Mouse (Mus musculus) activated CD4-positive, CD25-positive, alpha-beta regulatory T cell, adult 4 months (primary cell): ENCODE data around the gene Adgrg5. TPM values are rescaled to one million over a fixed set of nuclear protein-coding genes. Genes with fewer than 3 reads are reported as not detected.

Source experiments
- ATAC-seq: one replicate; pipeline ENCODE4 v1.8.0; 2017
- polyA plus RNA-seq, 2 experiments: library from polyadenylated mRNA; unstranded; fragments of 100-300 nt; shearing (Covaris generic); gene quantifications; one replicate each; pipeline ENCODE4 v1.2.1; 2017

Adgrg5 gene
- 1 to 10 TPM; 1.3 to 1.4 TPM for polyA plus RNA-seq

DNA sequence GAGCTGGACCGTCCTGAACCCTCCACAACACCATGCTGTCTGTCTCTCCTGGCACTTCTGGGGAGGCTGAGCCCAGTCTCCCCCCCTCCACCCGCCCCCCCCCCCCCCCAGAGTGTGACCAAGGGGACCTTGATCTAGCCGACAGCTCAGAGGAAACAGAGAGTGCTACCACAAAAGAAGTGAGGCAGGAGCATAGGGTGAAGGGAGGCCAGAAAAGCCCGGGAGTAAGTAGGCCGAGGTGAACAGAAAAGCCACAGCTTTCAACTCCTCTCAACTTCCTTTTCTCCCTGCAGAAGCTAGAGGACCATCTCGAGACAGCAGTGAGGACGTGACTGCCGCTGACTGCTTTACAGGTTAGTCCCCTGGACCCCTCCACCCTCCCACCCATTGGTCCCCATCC is at the start of gene Adgrg5:
Adgrg5 (plus strand) TSS at position 290 of the 400 bp plus-strand sequence.
- no peak for ATAC-seq

DNA sequence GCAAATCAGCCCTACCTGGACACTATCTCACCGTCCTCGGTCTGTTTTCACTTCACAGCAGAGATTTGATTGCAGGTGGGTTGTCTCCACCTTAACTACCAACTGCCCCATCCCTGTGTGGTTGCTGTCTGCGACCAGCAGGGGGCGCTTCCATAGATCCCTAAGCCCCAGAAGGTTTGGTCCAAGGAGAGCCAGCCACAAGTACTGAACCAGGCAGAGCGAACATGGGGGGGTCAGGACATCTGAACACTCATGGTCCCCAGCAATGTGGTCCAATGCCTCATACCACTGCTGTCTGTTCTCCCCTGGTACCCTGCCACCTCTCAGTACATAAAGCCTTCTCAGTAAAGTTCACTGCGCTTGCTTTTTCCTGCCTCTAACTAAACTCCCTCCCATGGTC is 49.1 kb upstream of the Adgrg5 start:
- ATAC-seq = peak; percentile 41

DNA sequence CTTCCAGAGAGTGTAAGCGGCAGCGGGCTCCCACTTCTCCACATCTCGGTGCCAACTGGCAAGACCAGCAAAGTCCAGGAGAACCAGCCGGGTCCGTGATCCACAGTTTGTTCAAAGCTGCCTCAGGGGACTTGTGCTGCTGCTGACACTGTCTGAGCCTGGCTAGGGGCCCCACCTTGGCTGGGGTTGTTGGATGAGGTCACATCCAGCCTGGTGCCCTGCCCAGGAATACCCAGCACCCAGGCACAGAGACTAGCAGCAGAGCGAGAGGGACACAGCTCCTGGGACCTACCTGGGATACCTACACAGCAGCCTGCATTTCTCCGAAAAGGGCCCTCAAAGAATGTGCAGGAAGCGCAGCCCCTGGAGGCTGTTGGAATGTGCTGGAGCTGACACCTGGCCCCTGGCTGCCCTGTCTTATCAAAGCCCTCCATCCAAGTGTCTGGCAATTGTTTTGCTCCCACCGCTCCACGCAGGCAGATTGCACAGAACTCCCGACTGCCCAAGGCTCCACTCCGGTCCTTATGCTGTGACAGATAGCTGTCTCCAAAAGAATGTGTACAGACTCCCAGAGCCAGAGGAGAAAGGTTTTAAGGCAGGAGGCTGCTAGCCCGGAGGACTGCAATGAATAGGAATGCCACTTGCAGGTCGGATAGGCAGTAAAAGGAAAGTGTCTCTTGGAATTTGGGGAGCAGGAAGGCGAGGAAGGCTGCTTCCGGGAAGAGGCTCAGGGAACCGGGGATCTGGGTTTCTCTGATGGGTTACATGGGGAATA is 48.2 kb upstream of the Adgrg5 start:
- ATAC-seq = no peak

DNA sequence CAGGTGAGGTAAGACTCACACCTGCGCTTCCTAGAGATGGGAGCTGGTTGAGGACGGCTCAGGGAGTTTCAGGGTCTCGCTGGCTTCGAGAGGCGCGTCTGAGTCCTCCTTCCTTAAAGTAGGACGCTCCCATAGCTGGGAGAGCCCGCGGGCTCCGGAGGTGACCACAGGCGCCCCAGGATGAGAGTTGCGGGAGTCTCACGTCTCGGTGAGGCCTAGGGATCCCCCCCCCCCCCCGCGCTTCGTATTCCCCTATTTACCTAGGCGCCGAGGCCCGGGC is 47.7 kb upstream of the Adgrg5 start:
- no peak for ATAC-seq

DNA sequence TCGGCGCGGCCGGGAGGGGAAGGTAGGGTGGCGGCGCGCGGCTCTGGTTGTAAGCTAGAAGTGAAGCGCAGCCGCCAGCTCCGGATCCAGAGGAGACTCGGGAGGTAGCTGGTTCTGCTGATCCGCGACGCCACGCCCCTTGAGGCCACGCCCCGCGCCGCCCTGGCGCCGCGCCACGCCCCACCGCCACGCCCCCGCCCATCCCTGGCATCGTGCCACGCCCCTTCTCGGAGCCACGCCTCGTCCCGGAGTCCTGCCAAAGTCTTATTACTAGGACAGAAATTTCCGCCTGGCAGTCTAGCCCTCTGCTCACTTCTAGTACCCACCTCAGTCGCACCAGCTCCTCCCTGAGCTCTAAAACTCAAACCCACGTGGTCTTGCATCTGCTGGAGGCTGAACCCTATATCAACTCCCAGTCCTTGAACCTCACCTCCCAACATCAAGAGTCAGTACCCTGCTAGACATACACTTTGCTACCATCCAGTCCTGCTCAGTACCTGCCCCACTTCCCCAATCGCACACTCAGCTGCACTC is 47.2 kb upstream of the Adgrg5 start, which contains the start of gene Dok4:
Dok4 (minus strand) TSS at position 134 of the 534 bp plus-strand sequence.
- peak; percentile 75 for ATAC-seq

DNA sequence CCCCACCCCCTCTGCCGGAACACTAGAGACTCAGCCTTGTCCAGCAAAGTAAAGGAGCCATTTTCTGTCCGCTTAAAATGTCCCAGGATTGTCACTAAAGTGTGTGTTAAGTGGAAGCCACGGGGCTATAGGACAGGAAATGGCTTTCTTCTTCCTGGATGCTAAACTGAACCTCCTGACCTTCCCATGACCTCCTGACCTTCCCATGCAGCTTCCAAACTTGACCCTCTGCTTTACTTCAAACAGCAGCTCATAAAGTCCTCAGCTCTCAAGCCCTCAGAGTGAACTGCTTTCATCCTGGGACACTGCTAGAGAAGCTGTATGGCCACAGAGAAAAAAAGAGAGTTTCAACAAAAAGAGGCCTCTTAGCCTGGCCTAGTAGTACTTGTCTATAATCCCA is 46.7 kb upstream of the Adgrg5 start:
- no peak for ATAC-seq

DNA sequence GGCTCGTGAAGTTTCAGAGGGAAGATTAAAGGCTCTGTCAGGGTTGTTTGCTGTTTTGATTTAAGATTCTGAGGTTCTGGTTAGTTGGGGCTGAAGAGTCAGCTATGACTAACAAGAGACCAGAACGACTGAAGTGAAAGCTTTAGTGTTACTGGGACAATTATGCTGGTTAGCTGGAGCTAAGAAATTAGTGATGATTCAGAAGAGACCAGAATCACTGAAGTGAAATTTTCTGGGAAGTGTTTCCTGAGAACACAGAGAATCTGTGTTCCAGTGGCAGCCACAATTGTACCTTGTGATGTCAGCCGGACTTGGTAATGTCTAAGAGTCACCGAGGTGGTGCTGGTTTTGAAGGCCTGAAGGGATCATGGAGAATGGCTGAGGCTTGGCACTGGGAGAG is 42.8 kb upstream of the Adgrg5 start:
- ATAC-seq = no peak

DNA sequence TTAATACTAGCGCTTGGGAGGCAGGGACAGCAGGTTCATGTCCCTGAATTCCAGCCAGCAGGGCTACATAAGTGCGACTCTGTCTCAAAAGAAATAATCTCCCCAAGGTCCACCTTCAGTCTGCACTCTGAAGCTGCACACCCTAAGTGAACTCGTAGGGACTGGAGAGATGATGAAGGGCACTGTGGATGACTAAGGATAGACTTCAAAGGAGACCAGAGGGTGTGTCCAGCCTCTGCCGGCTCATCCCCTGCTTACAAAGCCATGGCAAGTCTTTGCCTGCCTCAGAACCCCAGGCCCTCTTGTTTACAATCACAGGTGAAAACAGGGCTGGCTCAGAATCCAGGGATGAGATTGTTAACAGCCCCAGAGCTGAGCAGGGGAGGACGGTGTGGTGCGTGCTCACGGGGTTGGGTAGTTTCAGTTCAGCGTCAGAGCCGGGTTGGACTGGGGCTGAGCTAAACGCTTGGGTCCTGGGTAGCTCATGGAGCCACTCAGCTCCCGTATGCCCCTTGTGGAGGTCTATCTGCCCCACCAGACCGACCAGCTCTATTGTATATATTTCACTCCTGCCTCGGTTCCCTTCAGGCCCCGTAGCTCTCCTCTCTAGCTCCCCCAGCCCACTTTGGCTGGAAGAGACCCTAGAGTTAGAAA is 35.0 kb upstream of the Adgrg5 start:
- no peak for ATAC-seq

DNA sequence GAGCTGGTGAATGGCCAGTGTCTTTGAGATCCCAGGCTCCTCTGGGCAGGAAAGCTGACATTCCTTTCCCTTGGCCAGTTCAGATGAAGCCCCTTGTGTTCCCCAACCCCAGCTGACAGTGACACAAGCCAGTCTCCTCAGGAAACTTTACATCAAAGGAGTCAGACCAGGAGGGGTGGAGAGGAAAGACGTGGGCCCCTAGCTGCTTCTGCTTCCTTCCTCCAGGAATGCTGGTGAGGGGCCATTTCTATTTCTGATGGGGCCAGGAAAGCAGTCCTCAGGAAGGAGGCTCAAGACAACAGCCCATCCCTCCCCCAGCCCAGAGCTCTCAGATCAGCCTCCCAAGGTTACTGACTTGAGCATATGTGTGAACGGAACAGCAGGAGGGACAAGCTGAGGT is 30.6 kb upstream of the Adgrg5 start:
- ATAC-seq = no peak

DNA sequence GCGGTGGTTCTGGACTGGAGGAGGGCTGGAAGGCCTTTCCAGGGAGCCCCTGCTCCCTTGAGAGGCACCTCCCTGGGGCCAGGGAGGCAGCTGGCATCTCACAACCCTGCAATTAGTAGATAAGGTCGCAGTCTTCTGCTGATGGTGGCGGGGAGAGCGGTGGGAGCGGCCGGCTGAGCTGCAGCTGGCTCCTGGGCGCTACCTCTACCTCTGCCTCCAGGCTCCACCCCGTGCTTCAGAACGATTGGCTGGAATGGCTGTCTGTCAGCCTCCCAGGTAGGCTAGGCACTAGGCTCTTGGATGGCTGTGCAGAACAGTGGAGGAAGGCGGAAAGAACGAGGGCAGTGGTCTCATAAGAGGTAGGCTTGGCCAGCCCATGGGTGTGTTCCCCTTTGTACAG is 24.2 kb upstream of the Adgrg5 start:
- ATAC-seq = no peak

DNA sequence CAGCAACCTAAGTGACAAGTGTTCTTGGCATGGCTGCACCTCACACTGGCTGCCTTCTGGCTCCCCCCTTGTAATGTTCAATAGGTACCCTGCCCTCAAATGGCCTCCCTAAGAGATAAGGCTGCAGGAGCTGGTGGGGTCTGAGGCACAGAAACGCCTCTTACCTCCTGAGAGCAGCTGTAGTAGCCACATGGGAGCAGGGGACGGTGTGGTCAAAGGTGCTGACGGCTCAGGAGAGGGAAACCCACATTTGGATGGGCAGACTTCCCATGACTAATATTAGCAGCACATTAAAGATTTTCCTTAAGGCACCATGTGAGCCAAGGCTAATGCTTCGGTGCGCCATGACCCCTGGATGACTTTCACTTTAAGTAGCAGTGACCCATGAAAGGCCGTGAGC is 22.9 kb upstream of the Adgrg5 start:
- ATAC-seq = no peak

DNA sequence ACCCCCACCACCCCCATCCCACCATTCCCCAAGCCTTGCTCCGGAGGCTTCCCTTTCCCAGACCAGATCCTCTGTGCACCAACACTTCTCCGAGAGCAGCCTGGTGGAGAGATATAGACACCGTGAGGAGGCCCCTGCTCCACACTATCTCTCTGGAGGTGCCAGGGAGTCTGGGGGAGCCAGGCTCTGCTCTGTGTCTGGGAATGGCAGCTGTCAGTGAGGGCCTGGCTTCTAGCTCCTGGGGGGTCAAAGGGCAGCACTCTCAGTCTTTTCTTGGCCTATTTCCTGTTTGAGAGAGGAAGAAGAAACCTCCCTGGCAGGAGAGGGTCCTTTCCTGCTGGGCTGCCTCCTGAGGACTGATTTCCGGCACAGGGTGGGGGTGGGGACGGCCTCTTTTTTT is 22.5 kb upstream of the Adgrg5 start:
- no peak for ATAC-seq

DNA sequence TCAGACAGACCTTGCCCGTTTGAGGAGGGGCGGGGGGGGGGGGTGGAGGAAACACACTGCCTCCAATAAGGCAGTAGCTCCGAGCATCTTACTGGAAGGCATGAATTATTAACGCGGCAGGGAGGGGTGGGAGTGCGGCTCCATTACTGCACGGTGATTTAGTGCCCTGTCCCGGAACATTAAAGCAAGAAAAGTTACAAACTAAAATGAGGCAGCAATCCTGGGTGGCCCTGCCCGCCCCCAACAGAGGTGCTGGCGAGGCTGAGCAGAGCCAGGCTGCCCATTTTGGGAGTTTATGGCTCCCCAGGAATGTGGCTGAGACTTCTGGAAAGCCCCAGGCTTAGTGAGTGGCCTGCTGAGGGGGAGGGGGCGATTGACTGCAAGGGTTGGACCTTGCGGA is 19.8 kb upstream of the Adgrg5 start:
- no peak for ATAC-seq

DNA sequence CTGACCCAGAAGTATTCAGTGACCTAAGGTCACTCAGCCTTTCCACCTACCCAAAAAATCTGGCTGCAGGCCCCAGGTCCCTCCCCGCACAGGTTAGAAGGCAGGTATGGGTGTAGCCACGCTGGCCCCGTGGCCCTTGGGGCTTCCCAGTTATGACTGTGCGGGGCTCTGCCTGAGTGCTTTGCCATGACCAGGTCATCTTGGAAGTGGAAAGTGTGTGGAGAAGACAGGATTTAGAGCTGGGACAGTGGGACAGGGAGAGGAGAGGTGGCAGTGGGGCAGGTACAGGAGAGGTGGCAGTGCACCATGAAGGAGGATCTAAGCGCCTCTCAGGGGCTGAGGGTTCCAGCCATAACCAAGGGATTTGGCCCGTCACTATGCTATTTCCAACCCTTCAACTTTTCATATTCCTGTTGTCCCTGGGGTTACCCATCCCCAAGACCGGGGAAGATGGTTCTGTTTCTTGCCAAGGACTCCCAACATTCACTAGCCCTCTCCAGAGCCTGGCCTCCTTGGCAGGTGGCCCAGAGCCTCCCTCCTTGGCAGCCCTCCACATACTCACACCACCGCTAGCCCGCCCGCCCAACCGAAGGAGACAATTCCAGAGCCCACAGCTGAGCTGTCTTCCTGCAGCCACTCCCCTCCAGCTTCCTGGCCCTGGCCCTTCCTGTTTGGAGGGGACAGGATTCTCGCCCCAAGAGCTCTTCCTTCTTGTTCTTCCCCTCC is 18.9 kb upstream of the Adgrg5 start:
- no peak for ATAC-seq

DNA sequence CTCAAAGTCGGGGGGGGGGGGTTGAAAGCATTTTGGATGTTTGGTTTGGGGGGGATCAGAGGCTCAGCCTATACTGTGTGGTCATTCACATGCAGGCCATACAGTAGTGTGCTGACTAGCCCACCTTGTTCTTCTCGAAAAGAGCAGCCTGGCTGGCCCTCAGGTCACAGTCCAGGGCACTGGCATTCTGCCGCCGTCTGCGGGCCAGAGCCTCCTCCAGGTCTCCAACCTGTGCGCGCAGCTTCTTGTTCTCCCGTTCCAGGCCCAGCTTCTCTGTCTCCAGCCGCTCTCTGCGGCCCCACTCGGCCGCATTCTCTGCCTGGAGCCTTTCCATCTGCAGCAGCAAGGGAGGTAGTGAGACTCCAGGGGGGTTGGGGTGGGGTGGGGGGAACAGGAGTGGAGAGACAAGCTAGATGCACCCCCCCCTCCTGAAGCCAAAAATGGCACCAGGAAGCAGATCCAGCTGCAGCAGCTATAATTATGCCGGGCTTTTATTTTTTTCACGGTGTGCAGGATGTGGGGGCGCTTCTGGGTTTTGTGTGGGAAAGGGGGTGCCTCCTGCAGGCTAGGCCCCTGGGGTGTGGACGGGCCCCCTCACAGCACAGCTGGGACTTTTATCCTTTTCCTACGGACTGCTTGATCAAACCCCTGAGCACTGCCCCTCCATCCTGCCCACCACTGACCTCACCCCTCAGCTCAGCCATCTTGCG is 15.7 kb upstream of the Adgrg5 start:
- no peak for ATAC-seq

DNA sequence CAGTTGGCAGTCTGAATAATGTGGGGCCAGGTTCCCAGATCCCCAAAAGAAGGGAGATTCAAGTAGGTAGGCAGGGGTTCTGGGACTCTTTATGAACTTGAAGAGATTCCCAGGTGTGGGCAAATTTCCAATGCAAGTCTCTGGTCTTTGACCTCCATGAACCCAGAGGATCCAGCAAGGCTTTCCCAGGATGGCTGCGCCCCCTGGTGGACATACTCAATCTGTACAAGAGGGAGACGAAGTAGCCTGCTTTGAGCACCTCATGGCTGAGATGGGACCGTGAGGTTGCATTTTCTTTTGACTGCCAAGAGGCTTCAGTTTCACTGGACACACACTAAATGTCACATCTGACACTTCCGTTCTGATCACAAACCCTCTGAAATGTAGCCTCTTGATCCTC is 14.6 kb upstream of the Adgrg5 start:
- peak; percentile 78 for ATAC-seq

DNA sequence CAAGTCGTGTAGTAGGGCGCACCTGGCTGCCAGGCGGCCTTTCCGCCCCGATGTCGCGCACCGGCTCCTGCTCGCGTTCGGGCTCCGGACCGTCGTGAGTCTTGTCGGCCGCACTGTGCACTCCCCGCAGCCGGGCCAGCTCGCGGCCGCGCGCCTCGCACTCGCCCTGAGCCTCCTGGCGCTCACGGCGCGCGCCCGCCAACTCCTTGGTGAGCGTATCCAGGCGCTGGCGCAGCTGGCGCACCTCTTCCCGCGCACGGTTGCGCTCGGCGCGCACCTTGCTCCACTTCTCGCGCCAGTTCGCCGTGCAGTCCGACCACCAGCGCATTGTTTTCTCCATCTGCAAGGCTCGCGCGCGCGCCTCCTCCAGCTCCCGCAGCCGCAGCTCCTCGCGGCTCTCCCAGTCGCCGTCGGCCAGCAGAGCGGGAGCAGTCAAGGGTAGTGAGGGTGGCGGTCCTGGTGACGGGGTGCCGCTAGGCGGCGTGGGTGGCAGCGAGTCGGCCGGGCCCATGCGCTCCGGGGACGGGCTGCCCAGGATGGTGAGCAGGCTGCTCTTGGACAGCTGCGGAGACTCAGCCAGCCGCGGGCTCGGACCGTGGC is 10.3 kb upstream of the Adgrg5 start:
- ATAC-seq = no peak

DNA sequence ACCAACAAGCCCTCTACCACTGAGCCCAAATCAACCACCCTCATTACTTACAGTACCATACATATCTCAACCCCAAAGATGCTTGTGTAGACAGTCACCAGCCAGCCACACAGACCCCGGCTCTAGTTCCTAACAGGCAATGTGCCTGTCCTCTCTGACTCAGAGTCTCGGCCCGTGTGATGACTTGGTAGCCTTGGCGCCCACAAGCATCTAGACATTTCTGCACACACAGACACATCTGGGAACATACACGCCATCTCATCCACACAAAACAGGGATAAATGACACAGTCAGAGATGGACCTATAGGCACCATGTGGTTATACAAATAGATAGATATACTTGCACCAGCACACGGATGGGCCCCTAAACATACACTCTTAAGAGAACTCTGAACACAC is 9.2 kb upstream of the Adgrg5 start:
- ATAC-seq = no peak

DNA sequence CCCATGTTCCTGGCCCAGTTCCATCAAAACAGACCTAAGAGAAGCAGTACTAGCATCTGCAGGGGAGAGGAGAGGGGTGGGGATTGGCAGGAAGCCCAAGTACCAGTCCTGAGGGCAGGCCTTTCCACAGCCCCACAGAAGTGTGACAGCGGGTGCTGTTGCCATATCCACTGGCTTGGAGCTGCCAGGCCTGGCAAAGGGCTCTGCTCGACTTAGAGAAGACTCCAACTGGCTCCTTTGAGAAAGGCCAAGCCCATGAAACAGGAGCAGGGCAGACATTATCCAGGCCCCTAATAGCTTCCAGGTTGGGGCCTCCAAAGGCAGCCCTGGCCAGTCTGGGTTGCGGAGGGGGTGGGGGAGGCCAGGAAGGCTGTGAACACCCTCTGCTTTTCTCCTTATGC is 8.8 kb upstream of the Adgrg5 start:
- ATAC-seq = no peak

DNA sequence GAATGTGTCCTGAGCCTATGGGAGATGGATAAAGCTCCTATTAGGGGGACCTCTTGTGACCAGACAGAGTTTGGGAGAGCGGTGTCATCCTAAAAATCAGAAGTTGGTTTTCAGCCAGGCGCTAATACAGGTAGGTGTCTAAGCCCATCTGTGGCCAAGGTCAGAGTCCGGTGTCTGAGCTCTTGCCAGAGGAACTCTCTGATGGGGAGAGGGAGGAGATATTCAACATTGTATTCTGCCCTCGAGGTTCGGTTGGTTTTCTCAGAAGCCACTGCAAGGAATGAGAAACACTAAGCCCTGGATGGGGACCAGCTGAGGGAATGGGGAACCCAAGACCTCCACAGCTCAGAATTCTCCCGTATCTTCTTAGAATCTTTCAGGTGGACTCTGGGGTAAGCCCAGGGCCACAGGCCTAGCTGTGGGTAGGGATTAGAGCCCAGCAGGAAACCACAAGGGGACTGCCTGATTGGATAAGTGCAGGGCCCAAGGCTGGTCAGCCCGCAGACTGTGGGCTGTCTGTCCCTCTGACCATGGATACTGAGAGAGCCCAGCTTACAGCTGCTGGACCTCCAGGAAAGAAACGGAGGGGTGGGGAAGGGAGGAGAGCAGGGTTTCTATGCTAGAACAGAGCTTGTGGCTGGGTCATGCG is 7.1 kb upstream of the Adgrg5 start:
- no peak for ATAC-seq

DNA sequence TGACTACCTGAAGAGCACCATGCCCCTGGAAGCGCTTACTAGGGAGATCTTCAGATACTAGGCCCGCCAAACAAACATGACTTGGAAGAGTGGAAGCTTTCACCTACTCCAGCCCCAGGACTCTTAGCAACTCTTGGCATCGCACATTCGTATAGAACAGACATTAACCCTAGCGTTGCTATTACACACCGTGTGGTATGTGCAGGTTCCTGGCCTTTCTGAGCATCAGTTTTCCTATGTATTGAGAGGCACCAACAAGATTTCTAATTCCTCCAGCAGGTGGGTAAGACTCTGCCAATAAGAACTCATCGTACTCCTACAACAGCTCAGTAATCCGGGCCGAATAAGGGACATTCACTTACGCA is 6.6 kb upstream of the Adgrg5 start:
- no peak for ATAC-seq

DNA sequence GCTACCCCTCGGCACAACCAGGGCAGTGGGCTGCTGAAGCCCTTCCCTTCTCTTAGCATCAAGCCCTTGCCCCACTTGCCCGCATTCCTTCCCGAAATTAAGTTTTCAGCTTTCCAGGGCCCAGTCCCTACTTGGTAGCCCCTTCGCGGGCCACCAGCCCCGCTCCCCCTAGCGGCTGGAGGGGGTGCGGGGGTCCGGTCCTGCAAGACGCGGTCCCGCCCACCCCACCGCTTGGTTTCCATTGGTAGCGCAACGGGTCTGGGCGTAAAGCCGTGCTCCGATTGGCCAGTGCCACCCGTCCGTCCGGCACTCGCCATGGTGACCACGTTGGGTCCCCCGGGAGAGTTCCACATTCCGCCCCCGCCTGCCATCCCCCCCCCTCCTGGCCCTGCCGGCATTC is 6.1 kb upstream of the Adgrg5 start:
- ATAC-seq = peak; percentile 55
